Mouse (Mus musculus): ENCODE data around the gene Nr6a1.

GRCm38 (mm10) chr2:38718676-38719075 is 208.8 kb downstream of the Nr6a1 start:
- TF ChIP-seq POLR2A (IDR thresholded peaks at IDR 0.05; ENCODE audit: extremely low read depth, insufficient read depth, low read length) (no peak), CTCF (IDR thresholded peaks at IDR 0.05; ENCODE audit: low read depth, low read length) (no peak)
